Mouse (Mus musculus) regulatory T cell (primary cell): ENCODE data around the gene Eif4h.

Experiments used
- in situ Hi-C: fragments of 300-600 bp; cut with MboI, MseI; formaldehyde crosslinking; loops from one replicate; pipeline ENCODE4 v1.15.1; 2025; ENCODE audit warnings: high pct_unique_total_duplicates

The Eif4h gene

DNA sequence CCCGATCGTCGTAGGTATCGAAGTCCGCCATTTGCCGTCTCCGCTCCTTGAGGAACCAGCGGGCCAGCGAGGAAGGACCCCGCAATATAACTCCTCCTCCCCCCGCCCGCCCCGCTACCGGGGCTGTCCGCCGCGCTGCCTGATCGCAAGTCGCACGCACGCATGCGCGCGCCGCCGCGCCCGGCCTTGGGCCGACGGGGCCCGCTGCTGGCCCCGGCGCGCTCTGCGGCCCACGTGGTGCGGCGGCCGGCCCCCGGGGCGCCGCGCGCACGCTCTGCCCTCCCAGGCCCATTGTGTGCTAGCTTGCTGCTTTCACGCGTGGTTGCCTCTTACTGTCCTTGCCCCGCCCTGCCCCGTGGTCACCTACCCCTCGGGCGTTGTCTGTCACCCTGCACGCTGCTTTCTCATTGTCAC, at the start of gene Eif4h:
TSS of gene Eif4h (minus strand) at position 222 of the 414 bp plus-strand sequence.
- in situ Hi-C loops = loop anchor here (5.0 kb wide), 1 partner anchor 38 kb away; no protein-coding TSS in a partner anchor

DNA sequence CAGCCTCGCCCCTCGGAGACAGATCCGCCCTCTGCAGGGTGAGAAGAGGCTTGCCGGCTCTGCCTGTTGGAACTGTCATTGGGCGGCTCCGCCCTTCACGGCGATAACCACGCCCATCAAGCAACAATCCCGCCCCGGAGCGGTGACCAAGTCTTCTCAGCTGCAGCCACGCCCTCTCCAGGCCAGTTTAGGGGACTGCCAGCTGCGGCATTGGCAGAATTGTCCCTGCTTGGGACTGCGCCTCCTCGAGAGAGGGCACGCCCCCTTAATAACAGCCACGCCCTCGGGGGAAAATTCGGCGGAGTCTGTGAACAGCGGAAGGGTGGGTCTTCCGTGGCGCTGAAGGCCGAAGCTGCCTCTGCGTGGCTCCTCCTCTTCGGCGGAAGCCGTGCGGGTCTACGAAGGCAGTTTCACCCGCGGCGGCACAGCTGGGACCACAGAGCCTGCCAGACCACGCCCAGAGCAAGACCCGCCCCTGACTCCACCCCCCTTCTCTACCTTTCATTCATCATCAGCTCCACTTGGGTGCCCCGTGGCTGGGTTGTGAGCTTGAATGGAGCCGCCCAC, 49.5 kb upstream of the Eif4h start:
- in situ Hi-C loops = no loop called here

DNA sequence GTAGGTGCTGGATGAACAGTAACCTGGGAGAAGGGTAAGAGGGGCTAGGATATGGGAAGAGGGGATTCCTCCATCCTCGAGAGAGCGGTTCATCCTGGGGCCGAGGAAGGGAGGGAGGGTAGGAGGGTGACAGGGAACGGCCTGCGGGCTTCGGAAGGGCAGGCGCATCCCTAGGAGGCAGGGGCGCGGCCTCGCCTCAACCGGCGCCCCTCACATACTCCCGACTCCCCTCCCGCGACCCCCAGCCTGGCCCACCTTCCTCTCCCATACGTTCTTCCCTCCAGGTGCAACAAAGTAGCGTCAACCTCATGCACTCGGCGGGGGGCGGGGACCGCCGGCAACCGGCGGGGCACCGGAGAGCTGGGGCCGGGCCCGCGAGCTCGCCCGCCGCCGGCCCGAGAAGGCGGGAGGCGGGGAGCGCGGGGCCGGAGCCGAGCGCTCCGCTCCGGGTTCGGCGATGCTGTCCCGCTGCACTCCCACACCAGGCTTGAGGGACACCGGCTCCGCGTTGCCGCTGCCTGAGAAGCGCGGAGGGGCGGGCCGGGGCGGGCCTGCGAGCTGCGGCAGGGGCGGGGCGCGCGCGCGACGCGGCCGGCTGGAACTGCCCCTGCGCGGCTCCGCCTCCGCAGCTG, 48.9 kb upstream of the Eif4h start, which contains the start of gene Limk1:
TSS of gene Limk1 (minus strand) at position 513 of the 632 bp plus-strand sequence.
- in situ Hi-C loops = no loop called here

DNA sequence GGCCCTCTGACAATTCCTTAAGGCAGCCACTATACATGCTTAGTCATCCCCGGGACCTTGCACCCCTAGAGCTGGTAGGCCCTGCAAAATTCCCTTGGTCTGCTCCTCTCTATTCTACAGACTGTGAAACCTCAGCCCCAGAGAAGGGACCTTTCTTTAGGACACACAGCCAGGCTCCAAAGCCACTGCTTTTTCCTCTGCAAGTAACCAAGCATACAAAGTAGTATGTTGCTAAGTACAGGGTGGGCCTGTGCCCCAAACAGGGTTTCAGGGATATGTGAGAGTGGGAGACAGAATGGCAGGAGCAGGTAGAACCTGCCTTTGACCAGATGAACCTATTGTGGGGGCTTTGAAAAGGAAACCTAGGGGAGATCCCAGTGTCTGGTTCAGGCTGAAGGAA, 47.9 kb upstream of the Eif4h start:
- in situ Hi-C loops = no loop called here

DNA sequence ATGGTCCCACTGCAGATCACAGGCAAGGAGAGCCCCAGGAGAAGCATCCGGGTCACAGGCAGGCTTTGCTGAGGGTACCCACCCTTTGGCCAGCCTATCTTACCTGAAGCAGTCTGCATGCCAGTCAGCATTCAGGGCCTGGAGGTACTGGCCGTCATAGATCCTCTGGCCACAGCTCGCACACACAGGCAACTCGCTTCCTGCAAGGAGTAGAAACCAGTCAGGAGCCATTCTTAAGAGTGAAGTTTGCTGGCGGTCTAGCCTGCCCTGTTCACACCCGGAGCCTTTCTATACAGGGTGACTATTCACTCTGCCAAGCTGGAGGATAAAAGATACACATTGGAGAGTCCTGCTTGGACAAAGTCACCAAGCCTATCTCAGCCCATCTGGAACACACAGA, 47.3 kb upstream of the Eif4h start:
- in situ Hi-C loops = no loop called here

DNA sequence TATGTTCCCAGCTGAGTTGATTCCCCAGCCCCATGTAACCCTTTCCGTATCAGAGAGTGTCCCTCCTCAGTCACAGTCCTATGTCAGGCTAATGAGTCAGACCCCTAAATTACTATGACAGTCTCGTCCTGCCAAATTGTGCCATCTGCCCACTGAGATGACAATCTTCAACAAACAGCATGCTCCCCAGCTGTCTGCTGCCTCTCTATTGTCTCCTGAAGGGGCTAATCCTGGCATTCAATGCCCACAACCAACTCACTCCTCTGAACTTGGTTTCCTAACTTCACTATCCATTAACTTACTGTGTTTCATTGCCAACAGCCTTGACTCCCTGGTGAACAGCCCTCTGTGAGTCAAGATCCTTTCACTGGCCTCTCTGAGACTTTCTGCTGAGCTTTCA, 45.1 kb upstream of the Eif4h start:
- in situ Hi-C loops = no loop called here

DNA sequence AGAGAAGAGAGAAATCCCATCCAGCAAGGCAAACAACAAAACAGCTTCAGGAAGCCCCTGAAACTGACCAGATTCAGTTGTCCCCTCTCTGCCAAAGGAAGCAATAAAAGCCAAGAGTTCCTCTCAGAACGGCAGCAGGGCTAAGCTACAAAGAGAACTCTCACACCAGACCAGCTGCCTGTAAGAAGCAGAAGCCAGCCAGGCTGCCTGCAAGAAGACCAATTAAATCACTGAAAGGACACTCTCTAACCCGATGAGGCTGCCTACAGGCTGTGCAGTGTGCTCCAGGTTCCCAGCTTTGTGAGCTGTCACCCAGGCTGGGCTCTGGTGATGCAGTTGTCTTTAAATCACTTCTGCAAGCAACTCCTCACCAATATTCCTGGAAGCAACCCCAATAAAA, 44.5 kb upstream of the Eif4h start:
- in situ Hi-C loops = no loop called here

DNA sequence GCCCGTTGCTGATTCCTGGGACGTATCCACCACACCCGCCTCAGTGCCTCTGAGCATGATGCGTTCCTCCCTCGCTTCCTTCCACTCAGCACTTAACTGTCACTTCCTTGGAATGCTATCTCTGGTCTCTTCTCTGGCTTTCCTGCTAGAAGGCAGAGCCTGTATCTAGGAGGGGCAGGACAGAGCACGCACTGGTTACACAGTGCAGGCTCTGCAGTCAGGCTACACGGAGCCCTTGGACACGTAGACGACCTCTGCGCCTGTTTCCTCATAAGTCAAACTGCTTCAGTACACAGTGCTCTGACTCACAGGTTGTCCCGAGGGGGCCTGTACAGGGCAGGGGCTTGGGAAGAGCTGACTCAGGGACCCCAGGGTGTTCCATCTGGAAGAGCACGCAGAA, 40.9 kb upstream of the Eif4h start:
- in situ Hi-C loops = no loop called here

DNA sequence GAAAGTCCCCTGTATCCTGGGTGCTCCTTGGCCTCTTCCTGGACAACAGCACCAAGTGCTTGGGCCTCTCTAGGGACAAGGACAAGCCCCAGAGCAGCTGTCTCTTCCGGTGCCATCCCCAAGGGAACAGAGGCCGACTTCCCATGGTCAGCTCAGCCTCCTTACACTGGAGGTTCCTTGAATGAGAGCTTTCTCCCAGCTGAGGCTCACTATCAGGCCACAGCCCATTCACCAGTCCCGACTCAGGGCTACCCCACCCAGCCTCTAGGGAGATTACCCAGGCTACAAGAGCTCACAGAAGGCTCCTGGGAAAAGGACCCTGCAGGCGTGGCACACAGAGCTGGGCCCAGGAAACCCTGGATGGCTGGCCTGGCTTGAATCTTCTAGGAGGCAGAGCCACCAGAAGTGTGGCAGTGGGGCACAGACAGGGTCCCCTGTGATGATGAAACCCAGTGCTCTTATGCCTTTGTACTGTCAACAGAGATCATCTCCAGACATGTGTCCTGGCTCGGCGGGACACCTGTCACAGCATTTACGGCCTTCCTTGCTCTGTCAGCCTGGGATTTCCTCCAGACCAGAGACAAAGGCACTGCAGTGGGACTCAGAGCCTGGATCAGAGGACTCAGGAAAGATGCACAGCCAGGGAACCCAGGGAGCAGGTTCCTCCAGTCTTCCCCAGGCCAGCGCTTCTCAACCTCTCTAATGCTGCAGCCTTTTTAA, 39.7 kb upstream of the Eif4h start:
- in situ Hi-C loops = loop anchor here (5.0 kb wide), 1 partner anchor 42 kb away; the partner anchor contains the start of gene Eif4h

DNA sequence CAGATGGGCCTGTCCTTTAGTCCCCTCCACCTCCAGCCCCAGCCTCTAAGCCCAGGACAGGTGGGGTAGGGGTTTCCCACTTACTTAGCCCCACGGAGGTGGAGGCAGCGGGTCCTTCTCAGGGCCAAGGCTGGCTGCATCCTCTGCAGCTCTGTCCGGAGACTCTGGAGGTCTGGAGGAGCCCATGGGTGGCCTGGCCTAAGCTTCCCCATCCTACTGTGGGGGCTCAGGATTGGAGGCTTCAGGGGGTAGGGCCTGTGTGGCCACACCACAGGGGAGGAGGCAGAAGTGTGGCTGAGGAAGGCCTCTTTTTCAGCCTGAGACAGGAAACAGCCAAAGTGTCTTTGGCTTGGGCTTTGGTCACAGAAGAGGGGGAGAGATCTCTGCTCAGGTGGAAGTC, 38.7 kb upstream of the Eif4h start:
- in situ Hi-C loops = loop anchor here (5.0 kb wide), 1 partner anchor 41 kb away; the partner anchor contains the start of gene Eif4h

DNA sequence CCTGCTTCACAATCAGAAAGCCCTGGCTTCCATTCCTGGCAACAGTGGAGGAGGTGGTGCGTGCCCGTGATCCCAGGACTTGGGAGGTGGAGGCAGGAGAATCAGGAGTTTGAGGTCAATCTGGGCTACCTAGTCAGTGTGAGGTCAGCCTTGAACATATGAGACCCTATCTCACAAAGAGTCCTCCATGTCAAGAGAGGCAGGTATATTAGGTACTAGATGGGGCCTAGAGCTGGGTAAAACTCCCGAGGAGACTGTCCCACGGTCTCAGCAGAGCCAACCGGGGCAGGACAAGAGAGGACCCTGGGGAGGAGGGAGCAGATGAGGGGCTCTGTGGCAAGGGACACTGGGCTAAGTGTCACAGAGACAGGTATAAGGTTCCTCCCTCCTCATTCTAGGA, 38.2 kb upstream of the Eif4h start:
- in situ Hi-C loops = loop anchor here (5.0 kb wide), 1 partner anchor 40 kb away; the partner anchor contains the start of gene Eif4h

DNA sequence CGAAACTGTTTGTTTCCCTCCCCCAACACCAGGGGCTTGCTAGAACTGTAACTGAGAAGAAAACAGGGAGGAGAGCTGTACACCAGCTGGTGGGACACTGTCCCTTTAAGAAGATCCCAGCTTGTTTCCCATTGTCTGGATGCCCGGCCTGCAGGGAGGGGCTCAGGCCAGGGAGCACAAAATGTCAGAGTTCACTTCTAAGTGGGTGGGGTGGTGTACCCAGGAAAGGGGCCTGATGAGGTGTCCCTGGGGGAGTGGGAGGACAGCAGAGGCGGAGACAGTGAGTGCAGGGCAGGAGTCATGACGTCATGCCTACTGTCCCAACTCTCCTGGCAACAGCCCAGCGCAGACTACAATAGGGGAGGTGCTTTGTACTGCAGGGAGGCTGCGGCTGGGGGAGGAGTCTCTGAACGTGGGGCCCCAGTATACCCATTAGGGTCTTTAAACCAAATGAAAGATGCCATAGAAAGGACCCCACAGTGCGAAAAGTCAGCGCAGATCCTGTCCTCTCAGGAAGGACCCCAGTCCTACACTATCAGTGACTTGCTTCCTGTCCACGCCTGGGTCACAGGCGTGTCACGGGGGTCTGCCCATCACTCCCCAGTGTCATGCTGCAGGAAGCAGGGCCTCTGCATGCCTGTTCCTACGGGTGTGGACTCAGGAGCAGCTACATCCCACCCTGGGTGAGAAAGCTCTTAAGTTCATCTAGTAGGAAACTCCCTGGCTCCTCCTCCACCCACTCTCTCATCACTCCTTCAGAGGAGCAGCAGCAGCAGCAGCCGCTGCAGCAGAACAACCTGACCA, 36.9 kb upstream of the Eif4h start:
- in situ Hi-C loops = loop anchor here (5.0 kb wide), 1 partner anchor 39 kb away; the partner anchor contains the start of gene Eif4h

DNA sequence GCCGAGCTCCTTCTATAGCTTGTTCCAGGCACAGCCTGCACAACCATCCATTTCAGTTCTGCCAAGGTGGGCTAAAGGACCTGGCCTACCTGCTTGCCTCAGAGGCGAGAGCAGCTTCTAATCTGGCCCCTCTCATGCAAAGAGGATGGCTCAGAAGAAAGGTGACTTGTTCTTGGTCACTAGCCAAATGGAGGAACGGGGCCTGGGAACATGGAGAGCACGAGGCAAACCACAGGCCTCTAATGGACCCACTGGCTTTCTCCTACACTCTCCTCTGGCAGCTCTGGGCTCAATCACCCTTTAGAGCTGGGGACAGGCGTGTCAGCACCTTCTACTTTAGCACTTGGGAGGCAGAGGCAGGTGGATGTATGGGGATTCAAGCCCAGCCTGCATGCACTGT, 35.7 kb upstream of the Eif4h start:
- in situ Hi-C loops = loop anchor here (5.0 kb wide), 1 partner anchor 38 kb away; the partner anchor contains the start of gene Eif4h

DNA sequence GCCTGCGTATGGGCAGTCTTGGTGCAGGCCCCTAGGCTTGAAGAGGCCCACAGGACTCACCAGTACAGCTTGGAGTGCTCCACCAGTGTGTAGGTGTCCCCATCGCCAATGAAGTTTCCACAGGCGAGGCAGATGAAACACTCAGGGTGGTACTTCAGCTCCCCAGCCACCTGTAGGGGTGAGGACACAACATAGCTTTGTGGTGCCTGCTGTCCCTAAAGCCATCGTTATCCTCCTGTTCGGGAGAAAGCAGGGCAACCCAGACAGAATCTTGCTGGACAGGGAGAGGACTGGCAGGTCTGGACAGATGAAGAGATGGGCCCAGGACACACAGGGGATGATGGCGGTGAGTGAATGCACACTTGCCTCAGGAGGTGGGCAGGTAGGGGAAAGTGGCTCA, 33.3 kb upstream of the Eif4h start:
- in situ Hi-C loops = no loop called here

DNA sequence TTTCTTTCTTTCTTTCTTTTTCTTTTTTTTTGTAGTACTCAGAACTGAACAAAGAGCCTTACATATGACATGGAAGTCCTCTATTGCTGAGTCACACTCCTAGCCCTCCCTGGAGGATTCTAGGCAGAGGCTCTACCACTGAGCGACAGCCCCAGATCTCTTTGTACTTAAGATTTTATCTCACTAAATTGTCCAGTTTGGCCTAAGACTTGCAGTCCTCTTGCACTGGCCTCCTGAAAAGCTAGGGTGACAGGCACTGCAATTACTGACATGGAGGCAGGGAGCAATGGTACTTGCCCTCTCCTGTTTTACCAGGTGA, 32.9 kb upstream of the Eif4h start:
- in situ Hi-C loops = no loop called here

DNA sequence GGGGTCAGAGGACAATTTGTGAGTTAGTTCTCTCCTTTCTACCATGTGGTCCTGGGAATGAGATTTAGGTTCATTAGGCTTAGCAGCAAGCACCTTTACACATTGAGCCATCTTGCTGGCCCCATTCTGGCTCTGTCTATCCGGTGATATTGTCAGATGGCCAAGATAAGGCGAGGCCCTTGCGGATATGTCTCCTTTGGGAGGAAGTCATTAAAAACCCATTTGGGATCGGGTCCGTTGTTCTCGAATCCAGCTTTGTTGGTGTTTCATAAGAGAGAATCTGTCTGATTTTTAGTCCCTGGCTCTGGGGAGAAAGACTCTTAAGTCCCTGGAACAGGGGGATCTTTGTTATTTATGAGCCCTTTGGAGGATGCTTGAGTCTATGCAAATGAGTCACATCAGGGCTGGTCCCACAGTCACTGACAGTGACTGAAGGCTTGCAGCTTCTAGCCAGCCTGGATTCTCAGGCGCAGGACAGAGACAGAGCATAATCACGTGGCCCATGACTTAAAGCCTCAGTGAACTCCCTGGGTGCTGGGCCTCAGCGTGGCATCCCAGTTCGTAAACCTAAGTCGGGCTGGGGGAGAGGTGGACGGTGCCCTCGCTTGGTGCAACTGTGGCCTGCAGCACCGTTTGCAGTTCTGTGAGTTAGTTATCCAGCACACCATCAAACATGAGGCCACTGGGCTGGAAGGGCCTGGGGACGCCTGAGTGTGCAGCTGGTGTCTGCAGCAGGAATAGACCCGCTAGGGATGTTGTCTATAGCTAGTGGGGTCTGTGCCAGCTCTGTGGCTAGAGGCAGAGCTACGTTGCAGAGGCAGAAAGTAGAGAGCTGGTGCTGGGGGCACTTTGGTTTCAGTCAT, 32.3 kb upstream of the Eif4h start:
- in situ Hi-C loops = no loop called here

DNA sequence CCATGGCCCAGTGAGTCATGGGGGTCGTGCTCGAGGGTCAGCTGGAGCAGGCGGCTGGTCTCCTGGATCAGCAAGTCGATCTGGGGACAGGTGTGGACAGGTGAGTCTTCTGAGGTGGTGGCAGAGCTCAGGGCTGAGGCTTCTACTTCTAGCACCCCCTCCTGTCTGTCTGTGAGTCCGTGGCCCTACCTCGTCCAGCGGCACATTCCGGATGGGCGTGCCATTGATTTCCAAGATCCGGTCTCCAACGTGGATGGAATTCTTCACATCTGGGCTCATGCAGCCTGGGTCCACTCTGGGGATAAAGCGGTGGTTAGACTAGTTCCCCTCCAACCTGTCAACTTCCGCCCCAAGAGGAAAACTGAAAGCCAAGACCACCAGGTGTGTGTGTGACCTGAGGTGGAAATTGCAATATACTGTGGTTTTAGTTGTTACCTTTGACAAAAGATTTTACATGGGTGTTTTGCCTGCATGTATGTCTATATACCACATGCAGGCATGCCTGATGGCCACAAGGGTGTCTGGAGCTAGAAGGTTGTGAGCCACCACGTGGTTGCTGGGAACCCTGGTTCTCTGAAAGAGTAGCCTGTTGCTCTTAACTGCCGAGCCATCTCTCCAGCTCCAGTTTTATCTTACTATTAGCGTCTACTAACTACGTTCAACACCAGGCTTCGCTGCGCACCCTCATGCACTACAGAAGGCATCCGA, 29.9 kb upstream of the Eif4h start:
- in situ Hi-C loops = no loop called here

DNA sequence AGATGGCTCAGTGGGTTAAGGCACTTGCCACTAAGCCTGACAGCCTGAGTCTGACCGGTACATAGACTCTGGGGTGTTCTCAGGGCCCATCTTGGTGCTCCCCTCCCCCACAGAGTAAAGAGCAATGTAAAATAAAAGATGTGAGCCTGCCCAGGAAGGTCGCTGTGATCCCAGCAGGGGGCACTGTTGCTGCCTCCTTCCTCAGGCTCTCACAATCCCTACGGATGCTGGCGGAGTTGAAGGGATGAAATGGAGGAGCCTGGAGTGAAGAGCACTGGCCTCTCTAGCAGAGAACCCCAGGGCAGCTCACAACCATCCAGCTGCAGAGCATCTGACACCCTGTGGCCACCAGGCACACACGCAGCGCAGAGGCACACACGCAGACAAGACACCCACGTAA, 29.2 kb upstream of the Eif4h start:
- in situ Hi-C loops = no loop called here

DNA sequence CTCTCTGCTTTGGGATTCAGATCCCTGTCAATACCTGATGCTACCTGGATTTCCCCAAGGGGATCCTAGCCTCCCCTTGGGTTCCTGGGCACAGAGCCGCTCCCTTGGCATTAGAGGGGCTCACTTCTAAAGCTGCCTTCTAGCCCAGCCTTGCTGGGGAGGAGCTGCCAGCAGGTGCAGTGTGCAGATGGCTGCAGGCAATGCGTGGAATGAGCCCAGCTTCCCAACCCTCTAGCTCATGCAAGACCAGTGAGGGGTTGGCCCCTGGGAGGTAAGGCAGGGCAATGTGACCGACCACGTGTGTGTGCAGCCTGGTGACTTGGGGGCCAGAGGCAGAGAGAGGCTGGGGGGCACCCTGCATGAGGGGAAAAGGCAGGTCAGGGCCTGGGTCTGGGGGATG, 17.4 kb upstream of the Eif4h start:
- in situ Hi-C loops = loop anchor here (5.0 kb wide), 1 partner anchor 51 kb away; no protein-coding TSS in a partner anchor

DNA sequence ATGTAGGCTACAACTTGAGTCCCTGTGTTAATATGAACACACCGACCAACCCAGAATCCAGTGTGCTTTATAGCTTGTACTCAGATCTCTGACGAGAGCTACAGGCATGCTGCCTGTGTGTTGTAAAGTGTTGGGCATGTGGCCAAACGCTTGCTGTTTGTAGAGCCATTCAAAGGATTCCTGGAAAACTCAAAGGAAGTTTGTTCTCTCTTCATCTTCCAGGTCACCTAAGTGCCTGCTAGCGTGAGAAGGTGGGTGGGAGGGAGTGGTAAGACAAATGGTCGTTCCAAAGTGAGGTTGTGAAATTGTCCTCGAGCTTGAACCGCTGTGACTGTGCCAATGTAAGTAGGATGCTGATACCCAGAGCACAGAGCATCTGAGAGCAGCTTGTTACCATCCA, 12.7 kb upstream of the Eif4h start:
- in situ Hi-C loops = no loop called here
